Mouse (Mus musculus) C2C12 (cell line): ENCODE results near the gene Elmsan1. TPM values are rescaled to one million over a fixed set of nuclear protein-coding genes. Genes with fewer than 3 reads are reported as not detected.
"Not testable (repeated sequence)": the region's sequence is repeated elsewhere in the genome, so short reads cannot be mapped to it uniquely, and the experiment has no call there.

Experiments
- H3K27me3 ChIP-seq: one replicate; pipeline ENCODE4 v1.6.1; 2011; ENCODE audit not compliant: control insufficient read depth, insufficient read depth, insufficient read length
- H3K36me3 ChIP-seq: one replicate; pipeline ENCODE4 v1.6.1; 2011; ENCODE audit not compliant: control insufficient read depth, insufficient read depth
- H3K4me3 ChIP-seq: one replicate; pipeline ENCODE4 v1.5.1; 2011; ENCODE audit warnings: mild to moderate bottlenecking, control low read depth; ENCODE audit not compliant: poor library complexity, insufficient read depth, severe bottlenecking
- H3K79me2 ChIP-seq: one replicate; pipeline ENCODE4 v1.6.1; 2011; ENCODE audit not compliant: control insufficient read depth, insufficient read depth
- H3K79me3 ChIP-seq: one replicate; pipeline ENCODE4 v1.6.1; 2011; ENCODE audit warnings: low read depth, control low read depth
- H3ac ChIP-seq: one replicate; pipeline ENCODE3; 2011; ENCODE audit warnings: low read depth; ENCODE audit not compliant: control insufficient read depth, insufficient read length
- CEBPB ChIP-seq: IDR thresholded peaks from one replicate; pipeline ENCODE4 v1.6.1; 2011; ENCODE audit warnings: low read depth, mild to moderate bottlenecking, control low read depth, moderate library complexity
- CTCF ChIP-seq: IDR thresholded peaks from one replicate; pipeline ENCODE4 v1.5.1; 2011; ENCODE audit not compliant: control insufficient read depth, insufficient read depth, insufficient read length
- FOSL1 ChIP-seq: IDR thresholded peaks from one replicate; pipeline ENCODE4 v1.8.0; 2011; ENCODE audit warnings: mild to moderate bottlenecking, low read length; ENCODE audit not compliant: poor library complexity, insufficient read depth, severe bottlenecking
- MAX ChIP-seq: IDR thresholded peaks from one replicate; pipeline ENCODE4 v1.6.1; 2011; ENCODE audit warnings: mild to moderate bottlenecking, control low read depth
- MYOD1 ChIP-seq: IDR thresholded peaks from one replicate; pipeline ENCODE4 v1.6.1; 2011; ENCODE audit warnings: low read depth; ENCODE audit not compliant: control insufficient read depth, insufficient read length
- MYOG ChIP-seq: IDR thresholded peaks from one replicate; pipeline ENCODE4 v1.6.1; 2011; ENCODE audit not compliant: control insufficient read depth, insufficient read length; ENCODE audit errors: extremely low read depth
- USF1 ChIP-seq: IDR thresholded peaks from one replicate; pipeline ENCODE4 v1.6.1; 2011; ENCODE audit warnings: low read depth, mild to moderate bottlenecking, control low read depth, moderate library complexity
- polyA plus RNA-seq: library from polyadenylated mRNA; unstranded; fragments of >200 nt; fragmentation: generic; extraction: Trizol; gene quantifications from one replicate; pipeline ENCODE4 v1.2.1, GENCODE M21; 2012; ENCODE audit warnings: missing spikeins

Elmsan1 gene
- polyA plus RNA-seq, 1 experiment: 6.5 TPM

DNA sequence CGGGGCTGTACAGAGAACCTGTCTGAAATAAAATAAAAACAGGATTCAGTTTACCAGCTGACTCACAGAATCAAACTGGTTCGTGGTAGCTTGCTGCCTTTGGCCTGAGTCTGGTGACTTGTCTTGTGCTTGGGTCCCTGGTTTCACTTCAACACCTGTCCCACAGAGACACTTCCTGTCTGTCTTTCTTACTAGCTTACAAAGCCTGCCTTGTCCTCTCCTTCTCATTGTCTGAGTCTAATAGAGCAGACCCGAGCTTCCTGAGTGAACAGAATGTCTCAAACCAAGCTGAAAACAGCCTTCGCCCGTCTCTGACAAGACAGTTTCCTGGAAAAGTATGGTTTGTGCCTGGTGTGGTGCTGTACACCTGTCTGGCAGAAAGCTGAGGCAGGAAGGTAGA lies 27.0 kb upstream of the Elmsan1 start:
- H3K36me3 ChIP-seq: no peaks in the 10 kb centered on the region

GRCm38 (mm10) chr12:84243076-84243770 lies 24.5 kb upstream of the Elmsan1 start:
- no peak for TF ChIP-seq CTCF
- no peak for TF ChIP-seq MAX
- no peak for TF ChIP-seq CEBPB
- no peak for TF ChIP-seq FOSL1
- TF ChIP-seq MYOG: no peak
- no peak for TF ChIP-seq USF1
- no peak for TF ChIP-seq MYOD1
- no peak overlapping the region for H3ac ChIP-seq

More for the DNA sequence above, 27.0 kb upstream of the Elmsan1 start:
- no peaks in the 10 kb centered on the region for H3K27me3 ChIP-seq
- TF ChIP-seq FOSL1 (no peak), CEBPB (no peak), MAX (no peak), USF1 (no peak), MYOG (no peak), CTCF (no peak), MYOD1 (no peak)
- no peaks in the 10 kb centered on the region for H3K79me3 ChIP-seq
- no peak overlapping the region for H3ac ChIP-seq
- H3K79me2 ChIP-seq: no peaks in the 10 kb centered on the region
- H3K4me3 ChIP-seq: no peak overlapping the region

GRCm38 (mm10) chr12:84237036-84237435 lies 18.4 kb upstream of the Elmsan1 start:
- not testable (repeated sequence) for H3K79me2 ChIP-seq, H3K79me3 ChIP-seq, H3K36me3 ChIP-seq, H3ac ChIP-seq, H3K4me3 ChIP-seq, H3K27me3 ChIP-seq

More at GRCm38 (mm10) chr12:84243076-84243770, 24.5 kb upstream of the Elmsan1 start:
- Histone ChIP-seq H3K27me3 (no peaks in the 10 kb centered on the region), H3K36me3 (no peaks in the 10 kb centered on the region), H3K79me2 (no peaks in the 10 kb centered on the region), H3K79me3 (no peaks in the 10 kb centered on the region), H3K4me3 (no peak overlapping the region)

- Histone ChIP-seq H3ac (no peak overlapping the region), H3K4me3 (no peak overlapping the region), H3K79me3 (no peaks in the 10 kb centered on the region), H3K36me3 (no peaks in the 10 kb centered on the region), H3K27me3 (no peaks in the 10 kb centered on the region), H3K79me2 (no peaks in the 10 kb centered on the region)
- TF ChIP-seq CEBPB (no peak), CTCF (no peak), MAX (no peak), USF1 (no peak), MYOG (no peak), MYOD1 (no peak), FOSL1 (no peak)
These were observed 17.5 kb upstream of the Elmsan1 start for GRCm38 (mm10) chr12:84235981-84236752.

DNA sequence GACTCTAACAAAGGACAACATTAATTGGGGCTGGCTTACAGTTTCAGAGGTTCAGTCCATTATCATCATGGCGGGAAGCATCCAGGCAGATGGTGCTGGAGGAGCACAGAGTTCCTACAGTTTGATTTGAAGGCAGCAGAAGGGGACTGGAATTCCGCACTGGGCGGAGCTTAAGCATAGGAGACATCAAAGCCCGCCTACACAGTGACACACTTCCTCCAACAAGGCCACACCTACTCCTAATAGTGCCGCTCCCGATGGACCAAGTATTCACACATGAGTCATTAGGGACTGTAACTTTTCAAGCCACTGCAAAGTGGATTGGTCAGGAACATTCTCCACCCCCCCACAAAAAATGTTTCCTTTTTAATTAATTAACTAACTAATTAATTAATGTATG lies 16.9 kb upstream of the Elmsan1 start:
- H3K79me2 ChIP-seq: no peaks in the 10 kb centered on the region
- no peaks in the 10 kb centered on the region for H3K79me3 ChIP-seq
- no peaks in the 10 kb centered on the region for H3K27me3 ChIP-seq
- H3ac ChIP-seq: no peak overlapping the region
- no peaks in the 10 kb centered on the region for H3K36me3 ChIP-seq
- TF ChIP-seq MAX: no peak
- no peak for TF ChIP-seq MYOD1
- no peak for TF ChIP-seq FOSL1
- no peak for TF ChIP-seq CTCF
- no peak overlapping the region for H3K4me3 ChIP-seq

DNA sequence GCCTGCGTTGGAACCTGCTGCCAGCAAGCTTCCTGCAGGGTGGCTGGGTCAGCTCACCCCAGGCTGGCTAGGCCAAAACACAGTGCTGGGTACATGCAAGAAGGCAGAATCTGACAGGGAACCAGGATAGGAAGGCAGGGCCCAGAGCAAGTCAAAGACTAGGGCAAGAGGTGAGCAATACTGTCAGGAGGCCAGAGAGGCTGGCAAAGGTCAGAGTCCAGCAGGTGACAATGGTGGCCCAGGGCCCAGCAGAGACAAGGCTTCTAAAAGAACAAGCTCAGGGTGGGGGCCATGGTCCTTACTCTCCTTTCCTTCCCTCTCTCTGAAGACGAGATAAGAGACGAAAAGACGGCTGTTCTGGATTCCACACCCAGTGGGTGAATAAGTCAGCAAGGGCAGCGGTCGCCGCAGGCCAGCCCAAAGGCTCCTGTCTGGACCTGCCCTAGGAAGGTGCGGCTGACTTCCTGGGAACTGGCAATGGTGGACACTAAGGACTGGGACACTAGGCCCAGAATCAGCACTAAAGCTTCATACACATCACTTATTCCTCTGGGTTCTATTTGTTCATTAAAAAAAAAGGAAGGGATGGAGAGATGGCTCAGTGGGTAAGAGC lies 14.9 kb upstream of the Elmsan1 start:
- Histone ChIP-seq H3K4me3 (no peak overlapping the region), H3K27me3 (no peaks in the 10 kb centered on the region), H3K36me3 (no peaks in the 10 kb centered on the region), H3K79me3 (no peaks in the 10 kb centered on the region), H3ac (no peak overlapping the region), H3K79me2 (no peaks in the 10 kb centered on the region)
- TF ChIP-seq MYOG (no peak), CEBPB (no peak), MAX (no peak), MYOD1 (no peak), CTCF (no peak), FOSL1 (no peak)
